Mouse (Mus musculus) intestine, embryonic 16.5 days (tissue): ENCODE measurements around the gene Sh3gl2. TPM values are rescaled to one million over a fixed set of nuclear protein-coding genes. Genes with fewer than 3 reads are reported as not detected.

Experiments
- ATAC-seq: fragments of 200-750 bp; cut with Nextera tagmentation; 2 replicates; pipeline ENCODE4 v1.8.0; 2017; ENCODE audit warnings: moderate TSS enrichment, moderate library complexity
- H3K27ac ChIP-seq: fragments of 300-500 bp; sonication (generic); 2 replicates; pipeline ENCODE4 v1.5.1; 2014; ENCODE audit warnings: mild to moderate bottlenecking, low read length
- H3K27me3 ChIP-seq: fragments of 300-500 bp; sonication (generic); replicated peaks from 2 replicates; pipeline ENCODE4 v1.6.1; 2014; ENCODE audit warnings: low read length, control low read depth, mixed read lengths; ENCODE audit not compliant: control insufficient read depth, insufficient read depth
- H3K36me3 ChIP-seq: fragments of 300-500 bp; sonication (generic); 2 replicates; pipeline ENCODE4 v1.6.1; 2014; ENCODE audit warnings: low read length, control low read depth; ENCODE audit not compliant: control insufficient read depth, insufficient read depth
- H3K4me1 ChIP-seq: fragments of 300-500 bp; sonication (generic); 2 replicates; pipeline ENCODE4 v1.6.1; 2014; ENCODE audit warnings: low read length, control low read depth, mixed read lengths; ENCODE audit not compliant: control insufficient read depth, insufficient read depth
- H3K4me2 ChIP-seq: fragments of 300-500 bp; sonication (generic); 2 replicates; pipeline ENCODE4 v1.6.1; 2014; ENCODE audit warnings: low read depth, low read length, control low read depth
- H3K4me3 ChIP-seq: fragments of 300-500 bp; sonication (generic); 2 replicates; pipeline ENCODE4 v1.5.1; 2014; ENCODE audit warnings: mild to moderate bottlenecking, low read length
- H3K9ac ChIP-seq: fragments of 300-500 bp; sonication (generic); 2 replicates; pipeline ENCODE4 v1.6.1; 2014; ENCODE audit warnings: low read depth, low read length
- H3K9me3 ChIP-seq: fragments of 300-500 bp; sonication (generic); 2 replicates; pipeline ENCODE4 v1.6.1; 2016; ENCODE audit warnings: low read length, control low read depth; ENCODE audit not compliant: control insufficient read depth
- WGBS: fragments of 180-500 bp; shearing (Covaris S2); extraction: QIAGEN DNeasy Blood & Tissue Kit; methylation state at CpG from one replicate; pipeline ENCODE4 v1.1.7; 2014; 5-methylcytosine and 5-hydroxymethylcytosine counted together
- polyA plus RNA-seq: library from polyadenylated mRNA; unstranded; fragments of >200 nt; fragmentation: Nextera tagmentation; extraction: Ambion mirVana; gene quantifications from 2 replicates; pipeline ENCODE4 v1.2.1, GENCODE M21; 2015

Sh3gl2 gene
- polyA plus RNA-seq, 1 experiment from 2014 or later, result 17.4 TPM

DNA sequence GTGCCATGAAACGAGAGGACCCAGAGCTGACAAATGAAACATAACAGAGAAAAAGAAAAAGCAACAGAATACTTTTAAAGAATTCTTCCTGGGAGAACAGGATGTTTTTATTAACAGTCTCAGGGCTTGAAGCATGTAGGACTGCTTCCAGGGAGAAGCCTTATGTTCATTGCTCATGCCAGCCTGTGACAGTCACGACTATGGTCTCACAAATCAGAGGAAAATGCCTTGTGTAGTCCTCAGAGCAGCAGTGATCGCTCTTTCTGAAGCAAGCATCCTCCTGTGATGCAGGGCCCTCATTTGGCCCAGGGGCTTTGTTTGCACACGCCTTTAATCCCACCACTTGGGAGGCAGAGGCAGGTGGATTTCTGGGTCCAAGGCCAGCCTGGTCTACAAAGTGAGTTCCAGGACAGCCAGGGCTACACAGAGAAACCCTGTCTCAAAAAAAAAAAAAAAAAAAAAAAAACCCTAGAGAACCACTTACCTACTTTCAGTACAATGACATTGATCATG, 129.8 kb downstream of the Sh3gl2 start:
- H3K36me3 ChIP-seq, result no peaks in the 10 kb centered on the region
- H3K9ac ChIP-seq, result no peak overlapping the region
- H3K27ac ChIP-seq, result no peak overlapping the region
- H3K27me3 ChIP-seq, result no peaks in the 10 kb centered on the region
- 73% methylated on average over 4 of the region's 4 CpGs for WGBS
- H3K4me1 ChIP-seq, result no peaks in the 10 kb centered on the region
- H3K4me3 ChIP-seq, result no peak overlapping the region
- ATAC-seq, result no peak
- H3K9me3 ChIP-seq, result no peaks in the 10 kb centered on the region
- H3K4me2 ChIP-seq, result no peak overlapping the region

DNA sequence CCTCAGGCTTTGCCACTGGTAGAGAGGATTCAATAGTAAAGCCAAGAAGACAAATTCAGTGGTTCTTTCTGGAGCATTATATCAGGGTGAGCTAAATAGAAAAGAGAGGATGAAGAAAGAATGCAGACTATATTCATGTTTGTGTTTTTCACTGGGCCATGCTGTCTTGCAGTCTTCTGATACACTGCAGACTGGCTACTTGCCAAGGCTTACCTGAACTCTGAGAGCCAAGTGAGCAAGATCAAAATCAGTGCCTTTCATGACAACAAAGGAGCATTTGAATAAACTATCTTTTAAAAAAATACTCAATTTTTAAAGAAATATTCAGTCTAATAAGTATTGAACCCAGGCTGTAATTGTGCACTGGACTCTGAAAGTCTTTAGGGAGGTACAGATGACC, 131.4 kb downstream of the Sh3gl2 start:
- Histone ChIP-seq H3K27ac (no peak overlapping the region), H3K4me2 (no peak overlapping the region), H3K27me3 (no peaks in the 10 kb centered on the region), H3K9ac (no peak overlapping the region), H3K9me3 (no peaks in the 10 kb centered on the region), H3K4me3 (no peak overlapping the region), H3K4me1 (no peaks in the 10 kb centered on the region), H3K36me3 (no peaks in the 10 kb centered on the region)
- ATAC-seq, result no peak

DNA sequence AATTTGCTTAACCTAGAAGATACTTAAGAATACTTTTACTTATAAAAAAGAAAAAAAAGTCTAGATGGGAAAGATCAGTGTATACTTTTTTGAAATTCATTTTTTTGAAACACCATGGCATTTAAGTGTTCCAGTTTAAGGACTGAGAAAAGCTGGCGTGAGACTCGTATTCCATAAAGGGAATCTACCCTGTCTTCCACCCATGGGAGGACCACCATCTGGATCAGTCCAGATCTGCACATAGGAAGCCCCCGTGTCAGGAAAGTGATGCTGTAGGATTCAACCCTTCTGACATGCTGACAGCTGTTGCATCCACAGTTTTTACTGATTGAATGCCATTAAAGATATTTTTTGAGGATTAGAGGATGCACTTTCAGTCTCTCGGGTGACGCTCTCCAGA, 134.2 kb downstream of the Sh3gl2 start:
- H3K27ac ChIP-seq, result no peak overlapping the region
- WGBS, result 88% methylated on average over 5 of the region's 5 CpGs
- no peak for ATAC-seq
- H3K9me3 ChIP-seq, result no peaks in the 10 kb centered on the region
- no peaks in the 10 kb centered on the region for H3K27me3 ChIP-seq
- no peak overlapping the region for H3K9ac ChIP-seq
- no peak overlapping the region for H3K4me3 ChIP-seq
- H3K36me3 ChIP-seq, result no peaks in the 10 kb centered on the region
- no peak overlapping the region for H3K4me2 ChIP-seq
- H3K4me1 ChIP-seq, result no peaks in the 10 kb centered on the region

DNA sequence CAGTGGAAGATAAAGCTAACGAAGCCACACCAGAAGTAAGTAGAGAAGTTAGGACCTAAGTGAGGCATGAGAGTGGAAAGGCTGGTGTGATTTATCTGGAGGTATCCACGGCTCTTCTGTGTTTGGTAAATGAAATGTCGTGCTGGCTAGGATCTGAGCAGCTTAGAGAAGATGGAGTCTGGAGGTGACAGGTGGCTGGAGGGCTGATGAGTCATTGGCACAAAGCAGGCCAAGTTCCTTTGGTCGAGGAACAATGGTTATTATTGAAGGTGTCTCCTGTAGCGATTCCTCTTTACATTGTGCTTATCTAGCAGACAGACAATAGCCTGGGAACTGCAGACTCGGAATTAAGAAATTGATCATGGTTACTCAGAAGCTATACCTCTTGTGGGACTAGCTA, 135.8 kb downstream of the Sh3gl2 start:
- Histone ChIP-seq H3K4me2 (no peak overlapping the region), H3K27ac (no peak overlapping the region), H3K9me3 (no peaks in the 10 kb centered on the region), H3K4me3 (no peak overlapping the region), H3K4me1 (no peaks in the 10 kb centered on the region), H3K27me3 (no peaks in the 10 kb centered on the region), H3K36me3 (no peaks in the 10 kb centered on the region), H3K9ac (no peak overlapping the region)
- ATAC-seq, result no peak
- WGBS, result 72% methylated on average over 6 of the region's 6 CpGs

DNA sequence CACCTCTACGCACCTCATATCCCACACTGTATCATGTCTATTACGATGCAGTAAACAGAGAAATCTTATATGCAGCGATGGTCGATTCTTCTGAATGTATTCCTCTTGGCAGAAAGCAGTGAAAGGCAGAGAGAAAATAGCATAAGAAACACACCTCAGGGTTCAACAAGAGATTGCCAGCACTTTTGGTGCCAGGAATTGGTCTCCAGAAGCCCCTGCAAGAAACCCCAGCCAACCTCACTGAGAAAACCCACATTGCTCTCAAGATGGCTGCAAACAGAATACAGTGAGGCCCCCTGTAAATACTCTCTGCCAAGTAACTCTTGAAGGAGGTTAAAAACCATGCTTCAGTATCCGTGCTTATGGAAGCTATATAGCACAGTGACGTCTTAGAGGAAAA, 141.0 kb downstream of the Sh3gl2 start:
- H3K27me3 ChIP-seq, result no peaks in the 10 kb centered on the region
- no peak overlapping the region for H3K4me2 ChIP-seq
- ATAC-seq, result no peak
- no peaks in the 10 kb centered on the region for H3K9me3 ChIP-seq
- H3K4me1 ChIP-seq, result no peaks in the 10 kb centered on the region
- H3K4me3 ChIP-seq, result no peak overlapping the region
- no peak overlapping the region for H3K9ac ChIP-seq
- no peak overlapping the region for H3K27ac ChIP-seq
- 87% methylated on average over 6 of the region's 6 CpGs for WGBS
- no peaks in the 10 kb centered on the region for H3K36me3 ChIP-seq

DNA sequence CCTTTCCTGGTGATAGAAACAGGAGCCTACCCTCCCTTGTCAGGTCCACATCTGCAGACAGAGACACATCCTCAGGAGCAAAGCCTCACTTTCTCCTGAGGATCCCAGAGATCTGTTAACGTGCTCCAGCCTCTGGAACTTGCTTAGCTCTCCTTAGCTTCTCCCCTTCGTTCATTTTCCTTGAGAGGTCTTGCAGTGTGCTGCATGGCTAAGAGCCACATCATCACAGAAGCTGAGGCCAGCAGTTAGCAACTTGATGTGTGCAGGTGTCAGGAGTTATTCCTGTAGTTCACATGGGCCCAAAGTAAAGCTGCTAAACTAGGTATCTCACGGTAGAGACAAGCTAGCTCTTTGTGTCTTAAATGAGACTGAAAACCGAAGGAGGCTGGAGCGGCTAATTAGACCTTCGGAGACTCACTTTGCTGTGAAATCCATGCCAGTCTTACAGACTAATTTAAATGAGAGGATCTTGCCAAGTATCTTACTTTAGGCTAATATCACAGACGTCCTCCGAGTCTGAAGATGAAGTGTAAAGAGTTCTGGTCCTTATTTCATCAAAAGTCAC, 143.2 kb downstream of the Sh3gl2 start:
- H3K4me2 ChIP-seq, result no peak overlapping the region
- H3K9me3 ChIP-seq, result no peaks in the 10 kb centered on the region
- no peak overlapping the region for H3K27ac ChIP-seq
- 84% methylated on average over 8 of the region's 8 CpGs for WGBS
- no peaks in the 10 kb centered on the region for H3K36me3 ChIP-seq
- H3K4me3 ChIP-seq, result no peak overlapping the region
- no peak for ATAC-seq
- no peaks in the 10 kb centered on the region for H3K4me1 ChIP-seq
- no peak overlapping the region for H3K9ac ChIP-seq
- no peaks in the 10 kb centered on the region for H3K27me3 ChIP-seq

DNA sequence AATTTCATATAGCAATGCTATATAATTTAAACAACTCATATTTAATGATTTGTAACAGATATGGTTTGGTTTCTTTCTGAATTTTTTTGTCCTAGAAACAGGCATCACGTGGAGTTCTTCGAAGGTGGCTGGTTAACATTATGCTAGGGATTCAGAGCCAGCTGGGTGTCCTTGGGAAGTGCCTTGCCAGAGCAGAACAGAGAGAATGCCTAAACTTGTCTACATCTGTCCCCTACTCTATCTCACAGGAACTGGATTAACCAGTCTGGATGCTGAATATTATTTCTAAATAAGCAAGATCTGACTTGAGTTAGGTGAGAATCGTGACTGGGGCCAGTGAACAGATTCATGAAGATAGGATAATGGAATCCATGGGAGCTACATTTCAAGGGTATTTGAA, 157.7 kb downstream of the Sh3gl2 start:
- no peaks in the 10 kb centered on the region for H3K4me1 ChIP-seq
- H3K4me3 ChIP-seq, result no peak overlapping the region
- no peaks in the 10 kb centered on the region for H3K36me3 ChIP-seq
- 84% methylated on average over 3 of the region's 3 CpGs for WGBS
- no peak overlapping the region for H3K4me2 ChIP-seq
- H3K9ac ChIP-seq, result no peak overlapping the region
- no peak overlapping the region for H3K27ac ChIP-seq
- no peak for ATAC-seq
- H3K9me3 ChIP-seq, result no peaks in the 10 kb centered on the region
- H3K27me3 ChIP-seq, result no peaks in the 10 kb centered on the region

DNA sequence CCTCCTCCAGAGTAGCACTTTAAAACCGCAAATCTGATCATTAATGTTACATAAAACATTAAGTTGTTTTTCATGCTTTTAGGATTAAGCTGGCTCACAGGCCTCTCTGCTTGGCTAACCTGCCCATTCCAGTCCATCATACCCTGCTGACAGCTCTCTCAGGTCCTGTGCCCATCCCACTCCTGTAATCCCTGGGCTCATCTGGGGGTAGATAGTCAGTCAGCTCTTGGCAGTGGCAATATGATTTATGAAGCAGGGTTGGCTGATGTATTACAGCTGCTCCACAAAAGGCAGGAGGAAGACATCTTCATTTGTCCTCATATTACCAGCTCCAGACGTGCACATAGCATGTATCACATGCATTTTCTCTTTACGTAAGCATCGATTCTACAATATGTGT, 158.3 kb downstream of the Sh3gl2 start:
- ATAC-seq, result no peak

DNA sequence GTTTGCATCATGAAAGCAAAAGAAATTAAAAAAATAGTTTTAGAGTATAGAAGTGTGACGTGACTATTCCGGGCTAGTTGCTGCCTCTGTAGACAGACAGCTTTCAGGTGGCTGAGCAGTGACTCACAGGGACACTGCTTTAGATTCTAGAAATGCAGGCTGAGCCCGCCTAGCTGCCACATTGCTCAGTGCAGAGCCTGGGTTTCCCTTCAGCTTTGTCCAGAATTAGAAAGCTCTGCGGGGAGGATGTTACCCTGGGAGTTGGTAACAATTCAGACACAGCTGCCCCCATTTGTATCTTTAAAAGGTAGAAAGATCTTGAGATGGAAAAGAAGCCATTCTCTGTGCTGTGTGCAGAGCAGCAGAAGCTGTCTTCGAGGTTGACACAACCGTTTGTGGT, 166.1 kb downstream of the Sh3gl2 start:
- Histone ChIP-seq H3K9ac (no peak overlapping the region), H3K27me3 (no peaks in the 10 kb centered on the region), H3K4me1 (no peaks in the 10 kb centered on the region), H3K27ac (no peak overlapping the region), H3K36me3 (no peaks in the 10 kb centered on the region), H3K4me3 (no peak overlapping the region), H3K4me2 (no peak overlapping the region), H3K9me3 (no peaks in the 10 kb centered on the region)
- 73% methylated on average over 6 of the region's 6 CpGs for WGBS
- ATAC-seq, result no peak

More for the DNA sequence above, 158.3 kb downstream of the Sh3gl2 start:
- Histone ChIP-seq H3K4me1 (no peaks in the 10 kb centered on the region), H3K9me3 (no peaks in the 10 kb centered on the region), H3K4me3 (no peak overlapping the region), H3K9ac (no peak overlapping the region), H3K4me2 (no peak overlapping the region), H3K36me3 (no peaks in the 10 kb centered on the region), H3K27me3 (no peaks in the 10 kb centered on the region), H3K27ac (no peak overlapping the region)
- 88% methylated on average over 4 of the region's 4 CpGs for WGBS

DNA sequence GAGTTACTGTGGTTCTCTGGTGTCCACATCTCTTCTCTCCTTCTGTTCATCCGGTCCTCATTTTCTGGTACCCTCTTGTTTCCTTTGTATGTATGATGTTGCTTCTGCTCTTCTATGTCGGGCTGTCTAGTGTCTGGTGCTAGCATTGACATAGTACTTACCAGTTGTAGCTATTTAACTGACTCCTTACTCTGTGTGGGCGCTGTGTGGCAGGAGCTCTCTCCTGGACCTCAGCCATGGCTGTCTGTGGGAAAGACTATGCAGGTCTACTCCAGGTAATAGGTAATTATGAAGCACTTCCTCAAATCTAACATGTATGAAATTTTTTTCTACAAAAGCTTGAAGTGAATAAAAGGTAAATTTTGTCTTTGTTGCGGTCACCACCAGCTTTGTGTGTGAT, 169.9 kb downstream of the Sh3gl2 start:
- Histone ChIP-seq H3K9ac (no peak overlapping the region), H3K36me3 (no peaks in the 10 kb centered on the region), H3K27ac (no peak overlapping the region), H3K9me3 (no peaks in the 10 kb centered on the region), H3K27me3 (no peaks in the 10 kb centered on the region), H3K4me1 (no peaks in the 10 kb centered on the region), H3K4me3 (no peak overlapping the region), H3K4me2 (no peak overlapping the region)
- WGBS, result 79% methylated on average over 4 of the region's 4 CpGs
- no peak for ATAC-seq
